Mouse (Mus musculus): ENCODE results near the gene Gm27027.

GRCm38 (mm10) chr2:93979249-93980120 lies 16.7 kb downstream of the Gm27027 start:
- TF ChIP-seq GATA1 (IDR thresholded peaks at IDR 0.05; ENCODE audit: low read length) (no peak), TAL1 (IDR thresholded peaks at IDR 0.05; ENCODE audit: low read length) (no peak)

Data from erythroblast, embryonic 14.5 days (primary cell).